Mouse (Mus musculus) monocyte, adult 2 months (primary cell): ENCODE results near the gene Grik4.
"Not testable (repeated sequence)": the region's sequence is repeated elsewhere in the genome, so short reads cannot be mapped to it uniquely, and the experiment has no call there.

Source experiments
- DNase-seq, 2 experiments: peaks; one replicate each; pipeline ENCODE4 v3.0.0; 2022; ENCODE audit warnings: low spot score in 2 of 2, low read depth in 1 of 2

Gene Grik4

GRCm38 (mm10) chr9:42943781-42944535 lies at the start of gene Grik4:
Gene Grik4, minus strand, starts transcription at chr9:42944493.
- no peak for DNase-seq

GRCm38 (mm10) chr9:42993659-42994058 lies 49.4 kb upstream of the Grik4 start:
- DNase-seq, result no peak

GRCm38 (mm10) chr9:42987988-42988387 lies 43.7 kb upstream of the Grik4 start:
- DNase-seq, result no peak

GRCm38 (mm10) chr9:42968894-42969521 lies 24.7 kb upstream of the Grik4 start:
- DNase-seq, result no peak

- no peak for DNase-seq
These were observed 23.4 kb upstream of the Grik4 start for GRCm38 (mm10) chr9:42967731-42968130.

- DNase-seq, result not testable (repeated sequence)
These were observed 20.5 kb upstream of the Grik4 start for GRCm38 (mm10) chr9:42964809-42965208.

- no peak for DNase-seq
These were observed 20.1 kb upstream of the Grik4 start for GRCm38 (mm10) chr9:42964366-42964765.

- DNase-seq, result no peak
These were observed 18.2 kb upstream of the Grik4 start for GRCm38 (mm10) chr9:42962506-42962905.

GRCm38 (mm10) chr9:42958401-42958800 lies 14.1 kb upstream of the Grik4 start:
- no peak for DNase-seq

GRCm38 (mm10) chr9:42948381-42948780 lies 4.1 kb upstream of the Grik4 start:
- DNase-seq, result no peak

- no peak for DNase-seq
These were observed 881 bp upstream of the Grik4 start for GRCm38 (mm10) chr9:42945174-42945573.

GRCm38 (mm10) chr9:42944536-42945006 lies 278 bp upstream of the Grik4 start:
- peak; percentile 35 to 62 for DNase-seq

- no peak for DNase-seq
These were observed 1.2 kb downstream of the Grik4 start for GRCm38 (mm10) chr9:42943057-42943529.

- DNase-seq, result no peak
These were observed 2.1 kb downstream of the Grik4 start for GRCm38 (mm10) chr9:42942148-42942547.

GRCm38 (mm10) chr9:42932146-42932545 lies 12.1 kb downstream of the Grik4 start:
- DNase-seq, result no peak

GRCm38 (mm10) chr9:42927498-42927897 lies 16.8 kb downstream of the Grik4 start:
- DNase-seq, result no peak

GRCm38 (mm10) chr9:42926564-42926963 lies 17.7 kb downstream of the Grik4 start:
- DNase-seq, result no peak

GRCm38 (mm10) chr9:42921830-42922229 lies 22.5 kb downstream of the Grik4 start:
- no peak for DNase-seq

GRCm38 (mm10) chr9:42920190-42920589 lies 24.1 kb downstream of the Grik4 start:
- no peak for DNase-seq

- DNase-seq, result no peak
These were observed 26.4 kb downstream of the Grik4 start for GRCm38 (mm10) chr9:42917911-42918310.

GRCm38 (mm10) chr9:42913201-42913600 lies 31.1 kb downstream of the Grik4 start:
- no peak for DNase-seq

- no peak for DNase-seq
These were observed 35.5 kb downstream of the Grik4 start for GRCm38 (mm10) chr9:42908657-42909313.
